Mouse (Mus musculus) embryonic facial prominence, embryonic 10.5 days (tissue): ENCODE data around the gene Unc119. TPM values are rescaled to one million over a fixed set of nuclear protein-coding genes. Genes with fewer than 3 reads are reported as not detected.
A peak's percentile ranks its signal among the peaks of the same experiment; 100 is the strongest.

Source experiments
- DNase-seq: peaks from one replicate; pipeline ENCODE4 v3.0.0-alpha.2; 2017; ENCODE audit warnings: low spot score
- H3K27ac ChIP-seq: fragments of 300-500 bp; sonication (generic); replicated peaks from 2 replicates; pipeline ENCODE4 v1.5.1; 2016; ENCODE audit warnings: mild to moderate bottlenecking
- H3K27me3 ChIP-seq: fragments of 300-500 bp; sonication (generic); replicated peaks from 2 replicates; pipeline ENCODE4 v1.6.1; 2016; ENCODE audit warnings: low read depth, mild to moderate bottlenecking; ENCODE audit not compliant: poor library complexity, severe bottlenecking
- H3K36me3 ChIP-seq: fragments of 300-500 bp; sonication (generic); replicated peaks from 2 replicates; pipeline ENCODE4 v1.6.1; 2016; ENCODE audit warnings: mild to moderate bottlenecking, moderate library complexity
- H3K4me1 ChIP-seq: fragments of 300-500 bp; sonication (generic); 2 replicates; pipeline ENCODE4 v1.6.1; 2016
- H3K4me3 ChIP-seq: fragments of 300-500 bp; sonication (generic); 2 replicates; pipeline ENCODE4 v1.5.1; 2016; ENCODE audit warnings: mild to moderate bottlenecking, moderate library complexity
- H3K9me3 ChIP-seq: fragments of 300-500 bp; sonication (generic); 2 replicates; pipeline ENCODE4 v1.6.1; 2016; ENCODE audit warnings: mild to moderate bottlenecking
- WGBS: fragments of 180-500 bp; shearing (Covaris S2); methylation state at CpG from one replicate; pipeline ENCODE4 v1.1.7; 2016; 5-methylcytosine and 5-hydroxymethylcytosine counted together
- polyA plus RNA-seq: library from polyadenylated mRNA; unstranded; fragments of >200 nt; fragmentation: Nextera tagmentation; extraction: Ambion mirVana; gene quantifications from 2 replicates; pipeline ENCODE4 v1.2.1, GENCODE M21; 2016

Unc119 gene
- polyA plus RNA-seq, 1 experiment from 2014 or later: 69.1 TPM

DNA sequence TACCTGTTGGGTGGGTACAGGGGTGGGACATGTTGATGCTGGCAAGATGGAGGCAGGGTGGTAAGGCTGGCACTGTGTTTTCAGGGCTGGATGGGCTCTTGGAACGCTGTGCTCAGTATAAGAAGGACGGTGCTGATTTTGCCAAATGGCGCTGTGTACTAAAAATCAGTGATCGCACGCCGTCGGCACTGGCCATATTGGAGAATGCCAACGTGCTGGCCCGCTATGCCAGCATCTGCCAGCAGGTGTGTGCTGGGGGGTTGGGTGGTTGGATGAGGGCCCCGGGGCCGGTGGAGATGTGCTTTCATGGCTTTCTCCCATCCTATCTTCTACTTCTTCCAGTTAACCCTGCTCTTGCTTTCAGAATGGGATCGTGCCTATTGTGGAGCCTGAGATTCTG lies 18.3 kb upstream of the Unc119 start:
- H3K27ac ChIP-seq: no peak overlapping the region
- no peaks in the 10 kb centered on the region for H3K9me3 ChIP-seq
- 97% methylated on average over 12 of the region's 12 CpGs for WGBS
- no peak for DNase-seq
- no peak overlapping the region for H3K4me3 ChIP-seq
- no peaks in the 10 kb centered on the region for H3K27me3 ChIP-seq
- peaks cover 59% of the 10 kb centered on the region for H3K36me3 ChIP-seq
- H3K4me1 ChIP-seq: peaks cover 35% of the 10 kb centered on the region

DNA sequence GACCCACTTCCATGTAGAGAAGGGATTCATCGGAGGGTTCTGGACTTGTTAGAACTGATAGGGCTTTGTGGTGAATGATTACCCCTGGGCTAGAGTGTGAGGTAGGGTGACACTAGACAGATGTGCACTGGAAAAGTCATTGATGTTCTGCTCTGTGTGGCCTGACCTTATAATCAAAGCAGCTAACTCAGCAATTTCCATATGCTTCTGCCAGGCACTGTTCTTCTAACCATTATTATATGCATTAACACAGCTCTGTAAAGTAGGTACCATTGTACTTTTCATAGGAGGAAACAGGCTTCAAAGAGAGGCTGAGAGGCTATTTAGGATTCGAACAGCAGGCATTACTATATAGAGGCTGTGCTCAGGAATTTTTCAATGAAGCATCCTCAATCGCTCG lies 16.1 kb upstream of the Unc119 start:
- 92% methylated on average over 4 of the region's 4 CpGs for WGBS
- H3K36me3 ChIP-seq: peaks cover 47% of the 10 kb centered on the region
- DNase-seq: no peak

DNA sequence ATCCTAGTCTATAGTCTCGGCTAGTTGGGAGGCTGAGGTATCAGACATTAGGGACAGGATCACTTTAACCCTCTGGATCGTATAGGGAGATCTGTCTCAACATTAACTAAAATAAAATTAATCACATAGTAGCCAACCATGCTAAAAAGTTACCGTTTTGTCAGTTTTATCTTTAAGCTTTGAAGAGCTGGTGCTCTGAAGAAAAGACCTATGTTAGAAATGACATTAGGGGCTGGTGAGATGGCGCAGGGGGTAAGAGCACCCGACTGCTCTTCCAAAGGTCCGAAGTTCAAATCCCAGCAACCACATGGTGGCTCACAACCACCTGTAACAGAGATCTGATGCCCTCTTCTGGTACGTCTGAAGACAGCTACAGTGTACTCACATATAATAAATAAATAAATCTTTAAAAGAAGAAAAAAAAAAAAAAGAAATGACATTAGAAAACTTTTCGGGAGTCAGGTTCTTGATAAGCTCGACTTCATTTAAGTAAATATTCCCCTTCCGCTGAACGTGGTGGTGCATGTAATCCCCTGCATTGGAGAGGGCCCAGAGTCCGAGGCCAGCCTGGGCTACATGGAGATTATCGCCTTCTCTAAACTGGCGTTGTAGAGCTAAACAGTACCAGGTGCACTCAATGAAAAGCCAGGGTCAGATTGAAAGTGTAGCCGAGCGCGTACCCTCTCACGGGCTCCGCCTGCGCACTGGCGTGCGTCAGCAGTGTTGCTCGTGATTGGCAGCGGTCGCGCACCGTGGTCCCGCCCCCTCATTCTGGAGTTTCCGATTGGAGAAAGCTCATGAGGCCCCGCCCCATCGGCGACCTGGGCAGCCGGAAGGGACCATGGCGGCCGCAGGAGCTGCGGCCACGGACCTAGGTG lies 15.4 kb upstream of the Unc119 start, which contains the start of gene Pigs:
Pigs (plus strand) TSS at position 782 of the 878 bp plus-strand sequence.
- peaks cover 24% of the 10 kb centered on the region for H3K4me1 ChIP-seq
- peaks cover 47% of the 10 kb centered on the region for H3K36me3 ChIP-seq
- H3K27ac ChIP-seq: peak within 1 kb of the TSS; percentile 89
- peak; percentile 97 for DNase-seq
- no peaks in the 10 kb centered on the region for H3K27me3 ChIP-seq
- peak within 1 kb of the TSS; percentile 96 for H3K4me3 ChIP-seq
- H3K9me3 ChIP-seq: no peaks in the 10 kb centered on the region
- 14% methylated on average over 37 of the region's 37 CpGs for WGBS

More for the DNA sequence above, 16.1 kb upstream of the Unc119 start:
- H3K27ac ChIP-seq: no peak overlapping the region
- no peaks in the 10 kb centered on the region for H3K9me3 ChIP-seq
- no peaks in the 10 kb centered on the region for H3K27me3 ChIP-seq
- H3K4me1 ChIP-seq: peaks cover 31% of the 10 kb centered on the region
- H3K4me3 ChIP-seq: no peak overlapping the region

DNA sequence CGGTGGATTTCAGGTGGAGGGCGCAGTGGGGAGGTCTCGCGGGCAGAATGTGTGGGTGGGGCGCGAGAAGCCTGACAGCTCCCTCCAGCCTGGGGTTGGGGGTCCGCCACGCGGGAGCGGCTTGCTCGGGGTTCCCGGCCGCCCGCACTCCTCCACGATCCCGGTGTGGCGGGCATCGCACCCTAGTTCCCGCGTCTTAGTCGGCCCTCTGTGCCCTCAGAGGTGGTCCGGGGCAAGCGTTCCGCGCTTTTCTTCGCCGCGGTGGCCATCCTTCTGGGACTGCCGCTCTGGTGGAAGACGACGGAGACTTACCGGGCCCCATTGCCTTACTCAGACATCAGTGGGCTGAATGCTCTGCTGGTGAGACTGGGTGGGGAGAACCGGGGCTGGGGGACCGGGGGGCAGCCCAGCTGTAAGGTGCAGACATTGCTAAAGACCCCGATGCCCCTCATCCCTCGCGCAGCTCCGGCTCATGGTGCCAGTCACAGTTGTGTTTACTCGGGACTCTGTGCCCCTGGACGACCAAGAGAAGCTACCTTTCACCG lies 14.7 kb upstream of the Unc119 start:
- peaks cover 51% of the 10 kb centered on the region for H3K36me3 ChIP-seq
- peaks cover 17% of the 10 kb centered on the region for H3K4me1 ChIP-seq
- WGBS: under 1% methylated on average over 41 of the region's 41 CpGs
- H3K9me3 ChIP-seq: no peaks in the 10 kb centered on the region
- peak overlapping the region; percentile 96 for H3K4me3 ChIP-seq
- no peak for DNase-seq
- no peaks in the 10 kb centered on the region for H3K27me3 ChIP-seq
- H3K27ac ChIP-seq: peak overlapping the region; percentile 89

DNA sequence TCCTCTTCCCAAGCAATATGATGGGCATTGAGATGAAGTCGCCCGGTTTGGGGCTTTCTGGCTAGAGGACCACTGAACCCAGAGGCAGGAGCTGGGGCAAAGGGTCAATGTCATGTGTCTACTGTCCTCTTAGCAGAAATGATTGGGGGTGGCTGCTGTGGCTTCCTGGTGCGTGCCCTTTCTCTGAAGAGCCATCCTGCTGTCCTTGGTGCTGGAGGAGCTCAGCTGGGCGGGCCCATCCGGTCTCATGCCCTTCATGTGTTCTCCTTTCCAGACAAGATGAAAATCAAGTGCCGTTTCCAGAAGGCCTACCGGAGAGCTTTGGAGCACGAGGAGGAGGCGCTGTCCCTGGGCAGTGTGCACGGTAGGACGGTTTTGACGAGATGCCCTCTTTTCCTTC lies 10.6 kb upstream of the Unc119 start:
- H3K36me3 ChIP-seq: peaks cover 64% of the 10 kb centered on the region
- WGBS: 96% methylated on average over 12 of the region's 12 CpGs
- H3K4me3 ChIP-seq: no peak overlapping the region
- H3K27ac ChIP-seq: no peak overlapping the region
- no peaks in the 10 kb centered on the region for H3K27me3 ChIP-seq
- no peaks in the 10 kb centered on the region for H3K9me3 ChIP-seq
- peaks cover 16% of the 10 kb centered on the region for H3K4me1 ChIP-seq
- DNase-seq: no peak

DNA sequence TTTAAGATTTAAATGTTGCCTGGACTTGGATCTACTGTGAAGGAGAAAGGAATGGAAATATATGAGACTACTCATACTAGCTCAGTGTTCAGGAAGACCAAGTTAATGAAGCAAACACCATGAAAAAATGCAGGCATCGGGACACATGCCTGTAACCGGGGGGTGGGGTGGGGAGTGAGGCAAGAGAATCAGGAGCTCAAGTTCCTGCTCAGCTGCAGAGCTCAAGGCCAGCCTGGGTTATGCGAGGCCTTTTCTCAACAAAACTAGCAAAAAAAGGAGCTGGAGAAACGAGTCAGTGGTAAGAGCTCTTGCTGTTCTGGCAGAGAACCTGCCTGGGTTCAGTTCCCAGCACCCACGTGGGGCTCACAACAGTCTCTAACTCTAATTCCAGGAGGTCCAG lies 9.3 kb upstream of the Unc119 start:
- H3K27me3 ChIP-seq: no peaks in the 10 kb centered on the region
- no peak for DNase-seq
- WGBS: 87% methylated on average over 5 of the region's 5 CpGs
- peaks cover 74% of the 10 kb centered on the region for H3K36me3 ChIP-seq
- peaks cover 7% of the 10 kb centered on the region for H3K4me1 ChIP-seq
- H3K9me3 ChIP-seq: no peaks in the 10 kb centered on the region
- H3K27ac ChIP-seq: no peak overlapping the region
- H3K4me3 ChIP-seq: no peak overlapping the region

DNA sequence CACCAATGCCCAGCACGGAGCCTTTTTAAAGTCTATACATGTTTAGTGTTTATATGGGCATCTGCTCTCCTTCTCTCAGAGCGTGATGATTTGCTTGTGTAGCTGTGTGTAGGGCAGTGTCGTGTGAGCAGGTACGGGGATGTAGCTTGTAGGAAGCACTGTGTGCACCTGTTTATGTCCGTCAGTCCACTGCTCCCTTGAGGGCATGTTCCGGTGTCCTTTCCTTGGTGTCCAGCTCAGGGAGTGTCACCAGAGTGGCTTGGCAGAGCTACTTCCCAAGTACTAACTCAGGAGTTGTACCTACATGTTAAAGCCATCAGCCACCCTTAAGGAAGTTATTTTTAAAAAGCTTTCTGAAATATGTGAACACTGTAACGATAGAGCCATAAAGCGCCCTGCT lies 6.2 kb upstream of the Unc119 start:
- 94% methylated on average over 8 of the region's 8 CpGs for WGBS
- no peaks in the 10 kb centered on the region for H3K27me3 ChIP-seq
- no peak for DNase-seq
- H3K9me3 ChIP-seq: no peaks in the 10 kb centered on the region
- H3K27ac ChIP-seq: no peak overlapping the region
- H3K4me3 ChIP-seq: no peak overlapping the region
- no peaks in the 10 kb centered on the region for H3K4me1 ChIP-seq
- H3K36me3 ChIP-seq: peaks cover 95% of the 10 kb centered on the region

DNA sequence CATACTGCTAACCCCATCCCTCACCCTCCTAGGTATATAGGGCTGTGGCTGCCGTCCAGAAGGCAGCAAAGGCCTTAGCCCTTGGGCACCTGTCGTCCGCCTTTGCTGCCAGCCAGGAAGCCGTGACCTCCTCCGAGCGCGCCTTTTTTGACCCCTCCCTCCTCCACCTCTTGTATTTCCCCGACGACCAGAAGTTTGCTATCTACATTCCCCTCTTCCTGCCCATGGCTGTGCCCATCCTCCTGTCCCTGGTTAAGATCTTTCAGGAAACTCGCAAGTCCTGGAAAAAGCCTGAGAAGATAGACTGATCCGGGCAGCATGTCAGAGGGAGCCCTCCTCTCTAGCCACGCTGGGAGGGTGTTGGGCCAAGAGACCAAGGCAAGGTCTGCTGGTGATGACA lies 1.6 kb upstream of the Unc119 start:
- WGBS: 88% methylated on average over 12 of the region's 12 CpGs
- H3K36me3 ChIP-seq: peaks cover 58% of the 10 kb centered on the region
- DNase-seq: no peak
- peaks cover 40% of the 10 kb centered on the region for H3K4me1 ChIP-seq
- H3K27ac ChIP-seq: no peak overlapping the region
- no peaks in the 10 kb centered on the region for H3K9me3 ChIP-seq
- no peaks in the 10 kb centered on the region for H3K27me3 ChIP-seq
- H3K4me3 ChIP-seq: no peak overlapping the region

DNA sequence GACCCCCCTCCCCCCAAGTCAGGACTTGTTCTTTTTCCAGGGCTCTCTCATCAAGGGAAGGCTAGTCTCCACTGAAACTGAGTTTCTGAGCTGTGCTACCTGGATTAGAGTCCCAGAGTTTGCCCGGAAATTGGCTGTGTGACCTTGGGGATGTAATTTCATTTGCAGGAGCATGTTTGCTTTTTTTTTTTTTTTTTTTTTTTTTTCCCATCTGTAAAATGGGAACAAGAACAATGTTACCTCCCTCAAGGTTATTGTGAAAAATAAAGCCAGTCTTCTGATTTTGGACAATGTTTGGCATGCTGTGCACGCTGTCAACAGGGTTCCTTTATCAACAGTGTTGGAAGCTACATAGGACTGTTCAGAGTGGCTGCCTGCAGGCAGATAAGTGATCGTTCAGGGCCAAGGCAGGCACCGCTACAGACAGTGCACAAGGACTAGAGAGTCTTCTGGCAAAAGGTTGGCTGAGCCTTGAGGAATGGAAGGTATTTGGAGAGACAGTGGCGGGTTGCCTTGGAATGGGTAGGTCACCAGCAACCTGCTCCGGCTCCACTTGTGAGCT lies 1.1 kb downstream of the Unc119 start:
- Histone ChIP-seq H3K27me3 (no peaks in the 10 kb centered on the region), H3K4me3 (peak overlapping the region; percentile 79), H3K9me3 (no peaks in the 10 kb centered on the region), H3K4me1 (peaks cover 56% of the 10 kb centered on the region), H3K27ac (peak overlapping the region; percentile 97), H3K36me3 (peaks cover 54% of the 10 kb centered on the region)
- no peak for DNase-seq
- WGBS: 78% methylated on average over 6 of the region's 6 CpGs

DNA sequence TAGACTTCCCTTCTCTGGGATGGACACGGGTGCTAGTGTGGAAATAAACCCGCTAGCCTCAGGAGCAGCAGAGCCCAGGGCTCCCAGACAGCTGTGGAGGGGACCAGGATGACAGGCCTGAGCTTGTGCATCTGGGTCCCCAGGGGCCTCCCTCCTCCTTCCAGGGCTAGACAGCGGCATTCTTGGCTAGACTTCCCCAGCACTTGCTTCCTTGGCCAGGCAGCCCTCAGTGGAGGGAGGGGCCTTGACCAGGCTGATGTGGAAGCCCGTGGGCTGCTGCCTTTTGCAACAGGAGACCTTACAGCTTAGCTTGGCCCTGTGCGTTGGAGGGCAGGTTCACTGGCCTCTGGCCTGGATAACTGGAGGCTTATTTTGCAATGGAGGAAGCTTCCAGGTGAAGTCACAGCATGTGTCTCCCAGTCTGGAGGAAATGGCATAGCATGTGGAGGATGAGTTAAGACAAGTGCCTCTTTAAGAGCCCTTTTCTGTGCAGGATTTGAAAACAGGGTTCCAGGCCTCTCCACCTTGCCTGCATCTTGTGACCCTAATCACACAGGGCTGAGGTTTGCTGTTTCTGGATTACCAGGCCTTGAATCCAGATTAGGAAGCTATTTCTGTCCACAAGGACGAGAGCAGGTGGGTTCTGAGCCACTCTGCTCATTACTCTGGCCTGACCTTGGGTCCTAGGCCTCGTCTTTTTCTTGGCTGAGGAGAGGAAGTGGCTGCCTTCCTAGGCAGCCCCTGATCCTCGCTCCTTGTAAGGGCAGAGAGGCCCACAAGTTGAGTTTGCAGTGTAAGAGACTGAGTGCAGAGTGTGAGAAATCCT lies 1.8 kb downstream of the Unc119 start:
- Histone ChIP-seq H3K36me3 (peaks cover 52% of the 10 kb centered on the region), H3K27ac (peak overlapping the region; percentile 37; the same call in 1 of the 2 replicates), H3K4me3 (peak overlapping the region; percentile 79; the same call in 1 of the 2 replicates), H3K4me1 (peaks cover 60% of the 10 kb centered on the region), H3K27me3 (no peaks in the 10 kb centered on the region), H3K9me3 (no peaks in the 10 kb centered on the region)
- 59% methylated on average over 8 of the region's 8 CpGs for WGBS
- peak; percentile 47 for DNase-seq

DNA sequence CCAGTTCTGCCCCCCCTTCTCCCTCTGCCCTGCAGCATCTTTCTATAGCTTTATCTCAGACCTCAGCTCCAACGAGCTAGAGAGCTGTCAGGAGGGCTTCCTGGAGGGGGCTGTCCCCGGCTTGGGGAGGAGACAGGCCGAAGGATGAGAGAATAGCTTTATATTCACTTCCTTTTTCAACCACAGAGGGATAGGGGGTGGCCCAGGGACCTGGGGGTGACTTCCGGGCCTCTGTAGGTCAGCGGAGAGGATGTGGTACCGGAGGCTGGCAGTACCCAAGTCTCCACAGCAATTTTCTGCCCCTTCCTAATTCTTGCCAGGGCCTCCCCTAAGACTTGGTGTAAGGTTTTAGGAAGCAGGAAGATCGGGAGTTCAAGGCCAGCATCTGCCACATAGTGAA lies 2.5 kb downstream of the Unc119 start:
- no peak for DNase-seq
- 0 out of 2 replicates have a peak overlapping the region, but pooled peaks have one; percentile 37 for H3K27ac ChIP-seq
- 78% methylated on average over 7 of the region's 7 CpGs for WGBS
- H3K27me3 ChIP-seq: no peaks in the 10 kb centered on the region
- 0 out of 2 replicates have a peak overlapping the region, but pooled peaks have one; percentile 17 for H3K4me3 ChIP-seq
- no peaks in the 10 kb centered on the region for H3K9me3 ChIP-seq
- H3K36me3 ChIP-seq: peaks cover 45% of the 10 kb centered on the region
- peaks cover 60% of the 10 kb centered on the region for H3K4me1 ChIP-seq
